Mouse (Mus musculus) heart, postnatal 0 days (tissue): ENCODE data around the gene Sipa1l2. TPM values are rescaled to one million over a fixed set of nuclear protein-coding genes. Genes with fewer than 3 reads are reported as not detected.
A peak's percentile ranks its signal among the peaks of the same experiment; 100 is the strongest.

Experiments used
- ATAC-seq: fragments of 200-750 bp; cut with Nextera tagmentation; 2 replicates; pipeline ENCODE4 v1.8.0; 2017; ENCODE audit warnings: low read depth, moderate number of reproducible peaks, moderate library complexity; ENCODE audit not compliant: insufficient read depth
- DNase-seq: peaks from one replicate; pipeline ENCODE4 v3.0.0-alpha.2; 2016; ENCODE audit warnings: low spot score
- H3K27ac ChIP-seq: fragments of 300-500 bp; sonication (generic); 2 replicates; pipeline ENCODE4 v1.5.1; 2014; ENCODE audit warnings: low read depth, mild to moderate bottlenecking
- H3K27me3 ChIP-seq: fragments of 300-500 bp; sonication (generic); 2 replicates; pipeline ENCODE4 v1.6.1; 2014; ENCODE audit warnings: low read length, mixed read lengths; ENCODE audit not compliant: control insufficient read depth, insufficient read depth
- H3K36me3 ChIP-seq: fragments of 300-500 bp; sonication (generic); replicated peaks from 2 replicates; pipeline ENCODE4 v1.6.1; 2014; ENCODE audit warnings: low read length, mixed read lengths; ENCODE audit not compliant: control insufficient read depth, insufficient read depth
- H3K4me1 ChIP-seq: fragments of 300-500 bp; sonication (generic); 2 replicates; pipeline ENCODE4 v1.6.1; 2014; ENCODE audit warnings: antibody characterized with exemption; ENCODE audit not compliant: control insufficient read depth, insufficient read depth
- H3K4me2 ChIP-seq: fragments of 300-500 bp; sonication (generic); 2 replicates; pipeline ENCODE4 v1.6.1; 2014; ENCODE audit warnings: low read depth, mild to moderate bottlenecking, low read length, moderate library complexity
- H3K4me3 ChIP-seq: fragments of 300-500 bp; sonication (generic); 2 replicates; pipeline ENCODE4 v1.5.1; 2014; ENCODE audit warnings: low read depth, low read length
- H3K9ac ChIP-seq: fragments of 300-500 bp; sonication (generic); replicated peaks from 2 replicates; pipeline ENCODE4 v1.6.1; 2014; ENCODE audit warnings: low read depth, low read length, mixed read lengths
- H3K9me3 ChIP-seq: fragments of 300-500 bp; sonication (generic); replicated peaks from 2 replicates; pipeline ENCODE4 v1.6.1; 2016; ENCODE audit warnings: low read length; ENCODE audit not compliant: control insufficient read depth
- CTCF ChIP-seq: IDR thresholded peaks from 2 replicates; pipeline ENCODE4 v1.5.1; 2016; ENCODE audit warnings: antibody characterized with exemption, control low read depth, low read depth
- EP300 ChIP-seq: IDR thresholded peaks from 2 replicates; pipeline ENCODE4 v1.6.1; 2016; ENCODE audit warnings: antibody characterized with exemption, low read depth
- WGBS: fragments of 180-500 bp; shearing (Covaris S2); extraction: QIAGEN DNeasy Blood & Tissue Kit; methylation state at CpG from one replicate; pipeline ENCODE4 v1.1.7; 2014; 5-methylcytosine and 5-hydroxymethylcytosine counted together
- polyA plus RNA-seq: library from polyadenylated mRNA; unstranded; fragments of >200 nt; fragmentation: Nextera tagmentation; extraction: Ambion mirVana; gene quantifications from 2 replicates; pipeline ENCODE4 v1.2.1, GENCODE M21; 2015
- total RNA-seq: library from RNA; depleted of rRNA; stranded (reverse); fragments of >200 nt; gene quantifications from 2 replicates; pipeline ENCODE4 v1.2.3, GENCODE M21; 2014; ENCODE audit warnings: low replicate concordance

Gene Sipa1l2
- total and polyA plus RNA-seq, 2 experiments from 2014 or later: 13.6 to 65.8 TPM

GRCm38 (mm10) chr8:125542893-125543613 lies 26.6 kb downstream of the Sipa1l2 start:
- 53% methylated on average over 11 of the region's 11 CpGs for WGBS
- no peaks in the 10 kb centered on the region for H3K9me3 ChIP-seq
- H3K9ac ChIP-seq: no peak overlapping the region
- no peak overlapping the region for H3K4me2 ChIP-seq
- no peak overlapping the region for H3K4me3 ChIP-seq
- no peak for ATAC-seq
- no peaks in the 10 kb centered on the region for H3K27me3 ChIP-seq
- TF ChIP-seq EP300 (no peak), CTCF (no peak)
- DNase-seq: no peak
- H3K36me3 ChIP-seq: no peaks in the 10 kb centered on the region
- peak overlapping the region; percentile 59 for H3K27ac ChIP-seq
- peaks cover 63% of the 10 kb centered on the region for H3K4me1 ChIP-seq

- Histone ChIP-seq H3K9me3 (no peaks in the 10 kb centered on the region), H3K4me1 (peaks cover 63% of the 10 kb centered on the region), H3K36me3 (peaks cover 7% of the 10 kb centered on the region), H3K4me3 (no peak overlapping the region), H3K4me2 (peak overlapping the region; percentile 38; the same call in 1 of the 2 replicates), H3K27ac (peak overlapping the region; percentile 95), H3K27me3 (no peaks in the 10 kb centered on the region), H3K9ac (peak overlapping the region; percentile 41)
- ATAC-seq (peak; percentile 90), DNase-seq (peak; percentile 82)
- whole genome bisulfite sequencing: 32% methylated on average over 13 of the region's 13 CpGs
- no peak for TF ChIP-seq CTCF
- TF ChIP-seq EP300: no peak
Observed at GRCm38 (mm10) chr8:125539056-125540013, 30.3 kb downstream of the Sipa1l2 start.

- TF ChIP-seq EP300: no peak; the same call in 1 of the 2 replicates
- TF ChIP-seq CTCF: no peak
- H3K4me2 ChIP-seq: peak overlapping the region; percentile 38; the same call in 1 of the 2 replicates
- H3K4me1 ChIP-seq: peaks cover 67% of the 10 kb centered on the region
- H3K4me3 ChIP-seq: no peak overlapping the region
- H3K36me3 ChIP-seq: peaks cover 7% of the 10 kb centered on the region
- H3K9ac ChIP-seq: peak overlapping the region; percentile 41
- ATAC-seq: peak; percentile 70
- H3K27me3 ChIP-seq: no peaks in the 10 kb centered on the region
- WGBS: 32% methylated on average over 6 of the region's 6 CpGs
- H3K9me3 ChIP-seq: no peaks in the 10 kb centered on the region
- DNase-seq: peak; percentile 80
- H3K27ac ChIP-seq: peak overlapping the region; percentile 95
Observed at GRCm38 (mm10) chr8:125538265-125538664, 31.3 kb downstream of the Sipa1l2 start.

GRCm38 (mm10) chr8:125533709-125534108 lies 35.9 kb downstream of the Sipa1l2 start:
- Histone ChIP-seq H3K9me3 (no peaks in the 10 kb centered on the region), H3K36me3 (peaks cover 7% of the 10 kb centered on the region), H3K4me2 (no peak overlapping the region), H3K27me3 (no peaks in the 10 kb centered on the region), H3K4me1 (peaks cover 79% of the 10 kb centered on the region), H3K9ac (no peak overlapping the region; the same call in 1 of the 2 replicates), H3K4me3 (no peak overlapping the region), H3K27ac (peak overlapping the region; percentile 83)
- WGBS: 16% methylated on average over 7 of the region's 7 CpGs
- ATAC-seq: peak; percentile 48
- peak; percentile 68 for DNase-seq
- no peak for TF ChIP-seq EP300
- TF ChIP-seq CTCF: 0 out of 2 replicates have a peak, but pooled peaks have one; percentile 12

GRCm38 (mm10) chr8:125532953-125533352 lies 36.7 kb downstream of the Sipa1l2 start:
- no peak overlapping the region for H3K9ac ChIP-seq
- WGBS: 29% methylated on average over 8 of the region's 8 CpGs
- H3K36me3 ChIP-seq: peaks cover 7% of the 10 kb centered on the region
- no peak for TF ChIP-seq CTCF
- TF ChIP-seq EP300: no peak
- ATAC-seq (peak; percentile 40), DNase-seq (no peak)
- H3K27me3 ChIP-seq: no peaks in the 10 kb centered on the region
- peaks cover 80% of the 10 kb centered on the region for H3K4me1 ChIP-seq
- peak overlapping the region; percentile 83 for H3K27ac ChIP-seq
- H3K9me3 ChIP-seq: no peaks in the 10 kb centered on the region
- no peak overlapping the region for H3K4me2 ChIP-seq
- H3K4me3 ChIP-seq: no peak overlapping the region
